Mouse (Mus musculus) MEL (cell line): ENCODE results near the gene Gm21985.

ENCODE experiments used
- BHLHE40 ChIP-seq: IDR thresholded peaks from 2 replicates; pipeline ENCODE4 v1.6.1; 2012; ENCODE audit warnings: low read depth, mild to moderate bottlenecking, inconsistent platforms, low read length, improper control_type of control experiment, borderline replicate concordance
- CTCF ChIP-seq, 3 experiments: IDR thresholded peaks in 2 of 3; conservative IDR thresholded peaks in 1 of 3; 2 replicates each; pipeline ENCODE4 v1.5.1; 2011 to 2012; ENCODE audit warnings: low read length in 3 of 3, low read depth in 2 of 3, mild to moderate bottlenecking in 2 of 3, improper control_type of control experiment in 1 of 3, inconsistent platforms in 1 of 3, mixed read lengths in 1 of 3, moderate library complexity in 1 of 3; ENCODE audit not compliant: control insufficient read depth in 1 of 3, insufficient read depth in 1 of 3, poor library complexity in 1 of 3, severe bottlenecking in 1 of 3
- EP300 ChIP-seq, 2 experiments: IDR thresholded peaks; 2 replicates each; pipeline ENCODE4 v1.6.1; 2011; ENCODE audit warnings: improper control_type of control experiment in 2 of 2, low read length in 2 of 2, low read depth in 1 of 2, mild to moderate bottlenecking in 1 of 2
- ETS1 ChIP-seq: IDR thresholded peaks from 2 replicates; pipeline ENCODE4 v1.6.1; 2012; ENCODE audit warnings: low read depth, mild to moderate bottlenecking, inconsistent platforms, low read length, improper control_type of control experiment, moderate library complexity
- GATA1 ChIP-seq: IDR thresholded peaks from 2 replicates; pipeline ENCODE4 v1.6.1; 2011; ENCODE audit warnings: low read depth, low read length, improper control_type of control experiment
- KAT2A ChIP-seq: conservative IDR thresholded peaks from 2 replicates; pipeline ENCODE4 v1.6.1; 2012; ENCODE audit warnings: low read depth, low read length, improper control_type of control experiment, inconsistent platforms
- MAX ChIP-seq: IDR thresholded peaks from 2 replicates; pipeline ENCODE4 v1.6.1; 2011; ENCODE audit warnings: low read length, improper control_type of control experiment
- POLR2A ChIP-seq, 2 experiments: IDR thresholded peaks; 2 replicates each; pipeline ENCODE4 v1.6.1; 2011 to 2012; ENCODE audit warnings: low read length in 2 of 2, mild to moderate bottlenecking in 2 of 2, control low read depth in 1 of 2, improper control_type of control experiment in 1 of 2, low read depth in 1 of 2, moderate library complexity in 1 of 2; ENCODE audit not compliant: control insufficient read depth in 1 of 2, insufficient read depth in 1 of 2, poor library complexity in 1 of 2
- SMC3 ChIP-seq: IDR thresholded peaks from 2 replicates; pipeline ENCODE4 v1.6.1; 2011; ENCODE audit warnings: low read depth, low read length, improper control_type of control experiment
- TBP ChIP-seq: IDR thresholded peaks from 2 replicates; pipeline ENCODE4 v1.8.0; 2011; ENCODE audit warnings: low read depth, low read length, improper control_type of control experiment
- TCF12 ChIP-seq: IDR thresholded peaks from 2 replicates; pipeline ENCODE4 v1.6.1; 2014; ENCODE audit warnings: low read depth, mild to moderate bottlenecking, inconsistent platforms, low read length, improper control_type of control experiment, moderate library complexity
- ZC3H11A ChIP-seq: IDR thresholded peaks from 2 replicates; pipeline ENCODE4 v1.6.1; 2012; ENCODE audit warnings: low read depth, mild to moderate bottlenecking, inconsistent platforms, low read length, improper control_type of control experiment
- ZNF384 ChIP-seq: IDR thresholded peaks from 2 replicates; pipeline ENCODE4 v1.6.1; 2012; ENCODE audit warnings: low read depth, mild to moderate bottlenecking, inconsistent platforms, low read length, improper control_type of control experiment

GRCm38 (mm10) chr2:112437589-112437988 lies 171.5 kb downstream of the Gm21985 start:
- no peak for TF ChIP-seq ZC3H11A
- TF ChIP-seq POLR2A (IDR thresholded peaks at IDR 0.05; ENCODE audit: control insufficient read depth in 1 of 2, insufficient read depth in 1 of 2, low read depth in 1 of 2, low read length in 2 of 2, poor library complexity in 1 of 2): no peak
- no peak for TF ChIP-seq CTCF (IDR thresholded peaks at IDR 0.05 in 2 of 3, conservative IDR thresholded peaks at IDR 0.05 in 1 of 3; ENCODE audit: control insufficient read depth in 1 of 3, insufficient read depth in 1 of 3, low read depth in 2 of 3, low read length in 3 of 3, poor library complexity in 1 of 3, severe bottlenecking in 1 of 3)
- no peak for TF ChIP-seq EP300 (IDR thresholded peaks at IDR 0.05; ENCODE audit: low read depth in 1 of 2, low read length in 2 of 2)
- TF ChIP-seq MAX: no peak
- no peak for TF ChIP-seq GATA1
- no peak for TF ChIP-seq KAT2A
- TF ChIP-seq ZNF384: no peak
- no peak for TF ChIP-seq ETS1
- no peak for TF ChIP-seq BHLHE40
- TF ChIP-seq TCF12: no peak
- TF ChIP-seq SMC3: no peak
- TF ChIP-seq TBP: no peak
